Mouse (Mus musculus): ENCODE results near the gene Lyrm7. TPM values are rescaled to one million over a fixed set of nuclear protein-coding genes. Genes with fewer than 3 reads are reported as not detected.
A peak's percentile ranks its signal among the peaks of the same experiment; 100 is the strongest.

Lyrm7 gene
- total and polyA plus RNA-seq, 3 experiments, result 18.2 to 64.4 (median 18.6) TPM

DNA sequence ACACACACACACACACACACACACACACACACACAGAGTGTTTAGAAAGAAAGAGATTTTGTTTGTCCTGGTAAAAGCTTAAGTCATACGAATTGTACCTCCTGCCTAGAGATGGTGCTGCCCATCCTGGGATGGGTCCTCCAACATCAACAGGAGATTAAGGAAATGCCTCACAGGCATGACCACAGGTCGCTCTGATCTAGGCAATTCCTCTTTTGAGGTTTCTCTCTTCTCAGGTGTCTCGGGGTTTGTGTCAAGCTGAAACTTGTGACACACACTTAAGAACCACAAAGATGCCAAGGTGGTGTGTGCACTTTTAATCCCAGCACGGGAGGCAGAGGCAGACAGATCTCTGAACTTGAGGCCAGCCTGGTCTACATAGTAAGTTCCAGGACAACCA is 52.5 kb downstream of the Lyrm7 start:
- TF ChIP-seq JUND (conservative IDR thresholded peaks at IDR 0.05; ENCODE audit: low read depth, low read length), result peak; percentile 51; the same call in 1 of the 2 replicates
- TF ChIP-seq ETS1 (conservative IDR thresholded peaks at IDR 0.05; ENCODE audit: low read depth, low read length), result peak; percentile 59; the same call in 1 of the 2 replicates
- peak; percentile 88 for TF ChIP-seq BHLHE40 (IDR thresholded peaks at IDR 0.05; ENCODE audit: low read depth, low read length)
- TF ChIP-seq MAFK (IDR thresholded peaks at IDR 0.05; ENCODE audit: insufficient replicate concordance, low read length), result peak; percentile 53; the same call in 1 of the 2 replicates
- TF ChIP-seq JUN (IDR thresholded peaks at IDR 0.05; ENCODE audit: insufficient read depth, low read depth, low read length), result peak; percentile 45; the same call in 1 of the 2 replicates
- TF ChIP-seq EP300 (IDR thresholded peaks at IDR 0.05; ENCODE audit: low read length), result peak; percentile 80
- TF ChIP-seq MEF2A (IDR thresholded peaks at IDR 0.05; ENCODE audit: borderline replicate concordance, low read depth, low read length), result no peak
- no peak for TF ChIP-seq RAD21 (IDR thresholded peaks at IDR 0.05; ENCODE audit: low read depth, low read length)
- TF ChIP-seq ZKSCAN1 (IDR thresholded peaks at IDR 0.05; ENCODE audit: borderline replicate concordance, low read depth, low read length), result no peak
- TF ChIP-seq TCF12 (IDR thresholded peaks at IDR 0.05; ENCODE audit: low read depth, low read length), result peak; percentile 32; the same call in 1 of the 2 replicates
- TF ChIP-seq IRF4 (IDR thresholded peaks at IDR 0.05; ENCODE audit: low read depth, low read length), result peak; percentile 74; the same call in 1 of the 2 replicates
- TF ChIP-seq RCOR1 (conservative IDR thresholded peaks at IDR 0.05; ENCODE audit: low read depth, low read length), result peak; percentile 77; the same call in 1 of the 2 replicates
- no peaks in the 10 kb centered on the region for H3K27me3 ChIP-seq (replicated peaks)
- H3K9me3 ChIP-seq (replicated peaks; ENCODE audit: low read length), result peaks cover 13% of the 10 kb centered on the region
- dilution Hi-C loops (cut with MboI; ENCODE audit: extremely low pct_ligation_motif_present, extremely low pct_unique_long_range_greater_than_20kb, low sequenced_read_pairs) (no loop called here), in situ Hi-C loops (cut with MboI; ENCODE audit: low pct_ligation_motif_present, low pct_unique_long_range_greater_than_20kb, low sequenced_read_pairs) (no loop called here)
- no peak overlapping the region for H3K4me2 ChIP-seq (ENCODE audit: insufficient read depth, low read depth, poor library complexity, severe bottlenecking)
- peaks cover 16 to 41% of the 10 kb centered on the region in 2 experiments for H3K4me1 ChIP-seq (ENCODE audit: control insufficient read depth in 1 of 2, insufficient read depth in 2 of 2)
- no peak overlapping the region for H3K27ac ChIP-seq (ENCODE audit: insufficient read depth, low read depth)
- DNase-seq (ENCODE audit: extremely low read depth), result peak; percentile 87
- H3K79me2 ChIP-seq (replicated peaks; ENCODE audit: control insufficient read depth, extremely low read depth, insufficient read depth, poor library complexity, severe bottlenecking), result no peaks in the 10 kb centered on the region
- H3K4me3 ChIP-seq (replicated peaks in 1 of 3; ENCODE audit: low read depth in 2 of 3, low read length in 2 of 3, poor library complexity in 1 of 3), result no peak overlapping the region
- no peaks in the 10 kb centered on the region for H3K36me3 ChIP-seq (replicated peaks in 1 of 2; ENCODE audit: control insufficient read depth in 1 of 2, insufficient read depth in 1 of 2, low read length in 1 of 2)
- H3K9ac ChIP-seq (ENCODE audit: insufficient read depth, low read depth), result no peak overlapping the region

DNA sequence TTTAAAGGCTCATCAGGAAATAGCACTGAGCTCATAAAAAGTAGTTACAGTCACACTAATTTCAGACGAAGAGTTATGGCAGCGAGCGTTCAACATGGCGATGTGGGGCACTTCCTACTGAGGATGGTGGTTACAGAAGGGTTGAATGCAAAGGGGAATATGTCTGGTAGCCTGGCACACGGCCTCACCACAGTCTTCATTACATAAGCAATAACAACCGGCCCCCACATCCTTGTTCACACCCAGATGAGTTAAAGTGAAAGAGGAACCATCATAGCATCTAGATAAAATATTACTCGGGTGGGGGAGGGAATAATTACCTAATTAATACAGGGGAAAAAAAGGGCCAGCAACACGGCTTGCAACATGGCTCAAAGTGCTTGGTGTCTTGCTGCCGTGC is 53.0 kb downstream of the Lyrm7 start:
- dilution Hi-C loops (cut with MboI; ENCODE audit: extremely low pct_ligation_motif_present, extremely low pct_unique_long_range_greater_than_20kb, low sequenced_read_pairs), result no loop called here
- TF ChIP-seq EP300 (IDR thresholded peaks at IDR 0.05; ENCODE audit: low read length) (peak; percentile 77), POLR2A (IDR thresholded peaks at IDR 0.05; ENCODE audit: low read depth, low read length) (no peak), ETS1 (conservative IDR thresholded peaks at IDR 0.05; ENCODE audit: low read depth, low read length) (peak; percentile 74), NRF1 (IDR thresholded peaks at IDR 0.05; ENCODE audit: low read depth, low read length) (no peak), USF1 (IDR thresholded peaks at IDR 0.05; ENCODE audit: low read depth, low read length) (no peak), BHLHE40 (IDR thresholded peaks at IDR 0.05; ENCODE audit: low read depth, low read length) (peak; percentile 81), MYC (IDR thresholded peaks at IDR 0.05; ENCODE audit: low read depth, low read length) (no peak), JUN (IDR thresholded peaks at IDR 0.05; ENCODE audit: insufficient read depth, low read depth, low read length) (peak; percentile 39; the same call in 1 of the 2 replicates), MAX (IDR thresholded peaks at IDR 0.05; ENCODE audit: low read length) (no peak), ZKSCAN1 (IDR thresholded peaks at IDR 0.05; ENCODE audit: borderline replicate concordance, low read depth, low read length) (no peak), MAZ (IDR thresholded peaks at IDR 0.05; ENCODE audit: low read depth, low read length) (0 out of 2 replicates have a peak, but pooled peaks have one; percentile 42), JUND (conservative IDR thresholded peaks at IDR 0.05; ENCODE audit: low read depth, low read length) (no peak), MAFK (IDR thresholded peaks at IDR 0.05; ENCODE audit: insufficient replicate concordance, low read length) (0 out of 2 replicates have a peak, but pooled peaks have one; percentile 43), USF2 (conservative IDR thresholded peaks at IDR 0.05; ENCODE audit: low read depth, low read length) (no peak), MEF2A (IDR thresholded peaks at IDR 0.05; ENCODE audit: borderline replicate concordance, low read depth, low read length) (0 out of 2 replicates have a peak, but pooled peaks have one; percentile 25), ZMIZ1 (IDR thresholded peaks at IDR 0.05; ENCODE audit: low read depth, low read length) (no peak), ELF1 (IDR thresholded peaks at IDR 0.05; ENCODE audit: low read depth, low read length) (peak; percentile 34; the same call in 1 of the 2 replicates), RCOR1 (conservative IDR thresholded peaks at IDR 0.05; ENCODE audit: low read depth, low read length) (no peak), ZNF384 (IDR thresholded peaks at IDR 0.05; ENCODE audit: low read depth, low read length) (peak; percentile 58; the same call in 1 of the 2 replicates), IRF4 (IDR thresholded peaks at IDR 0.05; ENCODE audit: low read depth, low read length) (peak; percentile 90), CHD2 (IDR thresholded peaks at IDR 0.05; ENCODE audit: low read length) (no peak; the same call in 1 of the 2 replicates), TCF12 (IDR thresholded peaks at IDR 0.05; ENCODE audit: low read depth, low read length) (peak; percentile 9; the same call in 1 of the 2 replicates)
- H3K4me3 ChIP-seq (replicated peaks in 1 of 3; ENCODE audit: low read depth in 2 of 3, low read length in 2 of 3, poor library complexity in 1 of 3), result no peak overlapping the region

More for the DNA sequence above, 53.0 kb downstream of the Lyrm7 start:
- no peaks in the 10 kb centered on the region for H3K36me3 ChIP-seq (replicated peaks in 1 of 2; ENCODE audit: control insufficient read depth in 1 of 2, insufficient read depth in 1 of 2, low read length in 1 of 2)
- no peak overlapping the region for H3K9ac ChIP-seq (ENCODE audit: insufficient read depth, low read depth)
- H3K79me2 ChIP-seq (replicated peaks; ENCODE audit: control insufficient read depth, extremely low read depth, insufficient read depth, poor library complexity, severe bottlenecking), result no peaks in the 10 kb centered on the region
- no peaks in the 10 kb centered on the region for H3K27me3 ChIP-seq (replicated peaks)
- H3K9me3 ChIP-seq (replicated peaks; ENCODE audit: low read length), result peaks cover 13% of the 10 kb centered on the region
- peak; percentile 94 for DNase-seq (ENCODE audit: extremely low read depth)
- no peak overlapping the region for H3K27ac ChIP-seq (ENCODE audit: insufficient read depth, low read depth)
- H3K4me2 ChIP-seq (ENCODE audit: insufficient read depth, low read depth, poor library complexity, severe bottlenecking), result no peak overlapping the region
- H3K4me1 ChIP-seq (ENCODE audit: control insufficient read depth in 1 of 2, insufficient read depth in 2 of 2), result peaks cover 16 to 38% of the 10 kb centered on the region in 2 experiments
- in situ Hi-C loops (cut with MboI; ENCODE audit: low pct_ligation_motif_present, low pct_unique_long_range_greater_than_20kb, low sequenced_read_pairs), result no loop called here
